Mouse (Mus musculus): Measurements from ENCODE around the gene Rab31.

Gene Rab31

DNA sequence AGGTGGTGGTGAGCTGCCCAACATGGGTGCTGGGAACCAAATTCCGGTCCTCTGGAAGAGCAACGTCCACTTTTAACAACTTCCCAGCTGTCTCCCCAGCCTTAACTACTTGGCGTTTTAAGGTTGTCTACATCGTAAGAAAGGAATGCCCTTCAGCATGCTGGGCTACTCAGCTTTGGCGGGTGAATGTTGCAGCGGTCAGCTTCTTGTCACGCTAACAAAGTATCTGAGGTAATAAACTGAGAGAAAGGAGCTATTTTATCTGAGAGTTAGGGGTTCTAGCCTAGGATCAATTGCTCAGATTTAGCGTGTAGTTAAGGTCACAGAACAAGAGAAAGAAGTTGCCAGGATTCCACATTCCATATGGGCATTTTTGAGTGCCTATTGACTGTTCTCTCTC is 71.2 kb downstream of the Rab31 start:
- DNase-seq: no peak

DNA sequence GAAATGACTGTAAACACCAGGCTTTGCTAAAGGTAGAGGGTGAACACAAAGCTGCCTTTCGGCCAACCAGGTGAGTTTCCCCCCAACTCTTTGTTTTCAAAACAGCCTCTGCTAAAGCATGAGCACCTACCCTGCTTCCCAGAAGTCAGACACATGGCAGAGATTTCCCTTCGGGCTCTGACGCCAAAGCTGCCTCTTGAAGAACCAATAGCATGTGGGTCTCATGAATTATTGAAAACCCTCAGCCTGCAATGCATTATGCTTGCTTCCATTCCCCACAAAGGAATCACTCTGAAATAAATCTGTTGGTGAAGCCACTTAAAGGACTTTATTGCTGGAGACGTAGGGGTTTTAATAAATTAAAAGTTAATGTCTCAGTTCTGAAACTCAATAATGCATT is 72.5 kb downstream of the Rab31 start:
- DNase-seq: no peak

GRCm38 (mm10) chr17:65697791-65698463 is 74.6 kb downstream of the Rab31 start:
- DNase-seq: no peak

GRCm38 (mm10) chr17:65696939-65697338 is 75.6 kb downstream of the Rab31 start:
- no peak for DNase-seq

DNA sequence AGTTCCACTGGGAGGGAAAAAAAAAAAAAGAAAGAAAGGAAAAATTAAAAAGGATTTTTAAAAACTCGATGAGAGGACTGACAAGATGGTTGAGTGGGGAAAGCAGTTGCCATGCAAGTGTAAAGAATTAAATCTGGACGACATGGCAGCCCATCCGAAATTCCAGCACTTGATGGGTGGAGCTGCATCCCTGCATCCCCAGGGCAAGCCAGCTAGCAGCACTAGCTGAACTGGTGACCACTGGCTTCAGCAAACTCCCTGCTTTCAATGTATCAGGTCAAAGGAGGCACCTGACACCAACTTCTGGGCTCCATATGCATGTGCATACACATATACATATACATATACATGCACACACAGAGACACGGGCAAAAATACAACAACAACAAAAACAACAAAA is 80.3 kb downstream of the Rab31 start:
- no peak for DNase-seq

GRCm38 (mm10) chr17:65683731-65684130 is 88.8 kb downstream of the Rab31 start:
- DNase-seq: peak; percentile 41

- no peak for DNase-seq
These were observed 89.2 kb downstream of the Rab31 start for GRCm38 (mm10) chr17:65683316-65683715.

DNA sequence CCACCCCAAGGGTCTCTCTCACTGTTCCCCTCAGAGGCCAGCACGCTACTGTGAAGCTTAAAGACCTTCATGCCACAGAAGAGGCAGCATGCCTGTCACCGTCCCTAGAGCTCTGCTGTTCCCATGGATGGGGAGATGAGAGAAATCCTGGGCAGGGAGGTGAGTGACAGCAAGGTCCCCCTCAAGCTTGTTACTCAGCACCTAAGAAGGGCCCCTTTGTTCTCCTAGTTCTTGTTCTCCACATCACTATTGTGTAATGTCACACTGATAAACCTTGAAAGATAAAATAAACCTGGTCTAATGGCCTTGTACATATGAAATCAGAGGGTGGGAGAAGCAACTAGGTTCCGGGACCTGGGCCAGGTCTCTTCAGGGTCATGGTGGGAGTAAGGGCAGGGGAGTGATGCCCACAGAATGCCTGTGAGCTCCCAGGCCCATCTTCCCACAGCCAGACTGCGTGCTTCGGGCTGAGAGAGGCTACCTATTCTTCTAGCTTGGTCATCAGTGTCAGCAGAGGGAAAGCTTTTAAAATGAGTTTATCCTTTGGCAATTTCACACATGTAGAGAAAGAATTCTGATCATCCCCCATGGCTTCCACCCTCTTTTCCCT is 90.4 kb downstream of the Rab31 start:
- DNase-seq: no peak

DNA sequence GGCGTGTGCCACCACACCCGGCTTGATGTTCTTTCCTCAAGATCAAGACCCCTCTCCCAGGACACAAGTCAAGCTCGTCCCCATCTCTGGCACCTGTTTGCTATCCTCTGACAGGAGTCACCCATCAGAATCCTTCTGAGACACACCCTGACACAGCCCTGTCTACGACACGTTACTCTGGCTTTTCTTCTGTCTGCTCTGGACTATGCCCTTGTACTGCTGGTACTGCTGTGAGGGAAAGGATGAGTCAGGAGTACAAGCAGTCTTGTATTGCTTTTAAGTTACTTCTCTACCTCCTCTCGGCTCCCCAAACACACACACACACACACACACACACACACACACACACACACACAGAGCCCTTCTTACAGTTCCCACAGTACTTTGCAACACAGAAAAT is 91.0 kb downstream of the Rab31 start:
- DNase-seq: no peak

- no peak for DNase-seq
These were observed 91.6 kb downstream of the Rab31 start for GRCm38 (mm10) chr17:65680801-65681412.

- no peak for DNase-seq
These were observed 92.6 kb downstream of the Rab31 start for GRCm38 (mm10) chr17:65679806-65680446.

DNA sequence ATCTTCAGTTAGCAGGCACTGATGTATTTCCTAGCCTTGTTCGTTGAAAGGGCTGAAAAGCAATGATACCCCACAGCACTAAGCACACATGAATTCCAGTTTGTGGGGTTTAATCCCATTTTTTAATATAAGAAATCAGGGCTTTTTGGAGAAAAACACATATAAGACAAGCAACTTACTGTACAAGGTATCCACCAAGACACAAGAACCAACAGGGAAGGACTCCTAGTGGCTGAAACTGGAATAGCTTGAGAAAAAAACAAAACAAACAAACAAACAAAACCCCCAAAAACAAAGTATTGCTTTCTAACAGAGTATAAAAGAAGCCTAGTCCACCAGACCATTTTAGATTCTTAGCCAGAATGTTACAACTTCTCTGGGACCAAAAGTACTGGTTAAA is 94.8 kb downstream of the Rab31 start:
- no peak for DNase-seq

DNA sequence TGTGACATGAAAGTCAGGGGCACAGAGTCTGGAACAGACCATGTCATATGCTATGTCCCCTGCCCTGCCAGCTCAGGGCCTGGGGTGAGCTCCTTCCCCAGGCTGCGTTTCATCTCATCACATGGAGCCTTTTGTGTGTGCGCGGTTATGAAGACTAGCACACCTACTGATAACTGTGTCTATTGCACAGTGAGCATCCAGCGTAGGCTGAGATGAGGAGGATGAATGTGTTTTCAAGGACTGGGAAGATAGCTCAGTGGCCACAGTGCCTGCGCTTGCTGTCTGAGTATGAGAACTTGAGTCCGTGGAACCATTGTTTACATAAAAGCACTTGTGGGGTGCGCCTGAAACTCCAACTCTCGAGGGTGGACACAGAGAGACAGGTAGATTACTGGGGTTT is 96.0 kb downstream of the Rab31 start:
- DNase-seq: no peak

GRCm38 (mm10) chr17:65675985-65676384 is 96.6 kb downstream of the Rab31 start:
- no peak for DNase-seq

DNA sequence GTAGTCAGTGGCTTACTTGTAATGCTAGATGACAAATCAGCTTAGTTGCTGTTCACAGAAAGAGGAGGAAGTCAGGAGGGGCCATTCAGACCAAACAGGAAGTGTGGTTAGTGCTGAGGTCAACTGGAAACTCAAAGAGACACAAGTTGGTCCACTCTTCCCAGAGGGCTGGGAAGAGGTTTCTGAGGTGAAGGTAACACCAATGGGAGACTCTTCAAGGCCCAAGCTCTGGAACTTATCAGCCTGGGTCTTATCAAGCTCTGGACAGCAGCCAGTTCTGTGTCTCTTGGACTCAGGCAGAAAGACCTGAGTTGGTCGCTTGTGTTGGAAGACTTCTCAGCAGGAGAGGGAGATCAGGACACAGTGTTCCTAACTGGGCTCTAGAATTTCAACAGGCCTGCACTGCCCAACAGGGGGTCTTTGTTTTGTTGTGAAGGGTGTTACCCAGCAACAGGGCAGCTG is 97.8 kb downstream of the Rab31 start:
- no peak for DNase-seq

DNA sequence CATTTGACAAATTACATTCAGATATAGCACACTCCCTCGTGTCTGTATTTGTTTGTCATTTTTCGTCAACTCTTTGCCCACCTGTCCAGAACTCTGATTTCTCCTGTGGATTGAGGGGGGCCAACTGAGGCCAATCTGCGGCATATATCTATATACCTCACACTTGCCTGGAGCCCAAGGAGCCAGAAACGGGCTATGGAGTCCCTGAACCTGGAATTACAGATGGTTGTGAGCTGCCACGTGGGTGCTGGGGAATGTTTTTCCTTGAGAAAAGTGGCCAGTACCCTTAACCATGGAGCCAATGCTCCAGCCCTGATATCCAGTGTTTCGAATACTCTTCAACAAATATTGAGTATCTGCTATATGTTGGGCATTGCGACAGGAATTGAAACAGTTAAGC is 99.6 kb downstream of the Rab31 start:
- DNase-seq: no peak

DNA sequence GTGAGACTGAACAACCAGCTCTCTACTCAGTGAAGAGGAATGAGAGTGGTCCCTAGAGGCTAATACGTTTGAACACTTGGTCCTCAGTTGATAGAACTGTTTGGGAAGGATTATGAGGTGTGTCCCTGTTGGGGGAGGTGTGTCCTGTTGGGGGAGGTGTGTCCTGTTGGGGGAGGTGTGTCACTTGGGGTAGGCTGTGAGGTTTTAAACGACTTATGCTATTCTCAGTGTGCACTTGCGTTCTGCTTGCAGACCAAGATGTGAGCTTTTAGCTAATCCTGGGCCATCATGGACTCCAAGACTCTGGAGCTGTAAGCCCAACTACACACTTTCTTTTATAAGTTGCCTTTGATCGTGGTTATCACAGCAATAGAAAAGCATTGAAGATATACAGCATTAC is 103.5 kb downstream of the Rab31 start:
- DNase-seq: no peak

DNA sequence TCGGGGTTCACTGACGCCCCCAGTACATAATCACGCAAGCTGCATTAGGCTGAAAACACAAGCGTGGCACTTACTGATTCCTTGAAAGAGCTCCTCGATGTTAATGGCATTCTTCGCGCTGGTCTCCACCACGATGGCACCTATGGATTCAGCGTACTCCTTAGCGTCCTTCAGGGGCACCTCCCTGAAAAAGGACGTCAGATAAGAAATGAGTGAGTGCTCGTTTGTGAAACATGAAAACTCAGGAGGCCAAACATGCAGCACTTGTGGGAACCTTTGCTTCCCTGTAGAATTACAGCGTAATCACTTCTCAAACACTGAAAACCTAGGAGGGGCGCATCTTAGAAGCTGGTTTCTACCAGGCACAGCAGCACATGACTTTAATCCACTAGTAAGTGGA is 104.8 kb downstream of the Rab31 start:
- no peak for DNase-seq

- peak; percentile 56 for DNase-seq
These were observed 106.0 kb downstream of the Rab31 start for GRCm38 (mm10) chr17:65666388-65667161.

GRCm38 (mm10) chr17:65665786-65666387 is 106.7 kb downstream of the Rab31 start:
- no peak for DNase-seq

- DNase-seq: peak; percentile 11
These were observed 109.0 kb downstream of the Rab31 start for GRCm38 (mm10) chr17:65663329-65664078.

GRCm38 (mm10) chr17:65662662-65663061 is 109.9 kb downstream of the Rab31 start:
- no peak for DNase-seq

Data from lung, postnatal 10 days (tissue).